Mouse (Mus musculus): ENCODE measurements around the gene Msh3.
"Not testable (repeated sequence)": the region's sequence is repeated elsewhere in the genome, so short reads cannot be mapped to it uniquely, and the experiment has no call there.

Msh3 gene

GRCm38 (mm10) chr13:92247576-92247975 lies 107.2 kb downstream of the Msh3 start:
- no peak for DNase-seq (ENCODE audit: low spot score)

- DNase-seq (ENCODE audit: low spot score), result no peak
Measured at GRCm38 (mm10) chr13:92246966-92247365, 107.8 kb downstream of the Msh3 start.

- DNase-seq (ENCODE audit: low spot score), result no peak
Measured at GRCm38 (mm10) chr13:92244731-92245130, 110.1 kb downstream of the Msh3 start.

- DNase-seq (ENCODE audit: low spot score), result peak; percentile 48
Measured at GRCm38 (mm10) chr13:92241426-92241825, 113.4 kb downstream of the Msh3 start.

GRCm38 (mm10) chr13:92237887-92238286 lies 116.9 kb downstream of the Msh3 start:
- DNase-seq (ENCODE audit: low spot score), result no peak

GRCm38 (mm10) chr13:92237016-92237415 lies 117.8 kb downstream of the Msh3 start:
- DNase-seq (ENCODE audit: low spot score), result no peak

GRCm38 (mm10) chr13:92232076-92232938 lies 122.5 kb downstream of the Msh3 start:
- no peak for DNase-seq (ENCODE audit: low spot score)

- DNase-seq (ENCODE audit: low spot score), result no peak
Measured at GRCm38 (mm10) chr13:92228037-92228436, 126.8 kb downstream of the Msh3 start.

- no peak for DNase-seq (ENCODE audit: low spot score)
Measured at GRCm38 (mm10) chr13:92223567-92223966, 131.2 kb downstream of the Msh3 start.

GRCm38 (mm10) chr13:92222763-92223162 lies 132.0 kb downstream of the Msh3 start:
- DNase-seq (ENCODE audit: low spot score), result no peak

GRCm38 (mm10) chr13:92219774-92220173 lies 135.0 kb downstream of the Msh3 start:
- no peak for DNase-seq (ENCODE audit: low spot score)

GRCm38 (mm10) chr13:92217216-92217615 lies 137.6 kb downstream of the Msh3 start:
- no peak for DNase-seq (ENCODE audit: low spot score)

- DNase-seq (ENCODE audit: low spot score), result no peak
Measured at GRCm38 (mm10) chr13:92196860-92197259, 157.9 kb downstream of the Msh3 start.

- not testable (repeated sequence) for DNase-seq (ENCODE audit: low spot score)
Measured at GRCm38 (mm10) chr13:92193806-92194205, 161.0 kb downstream of the Msh3 start.

GRCm38 (mm10) chr13:92172686-92173085 lies 182.1 kb downstream of the Msh3 start:
- not testable (repeated sequence) for DNase-seq (ENCODE audit: low spot score)

Measured in adipocyte (in vitro differentiated cells).